Mouse (Mus musculus): ENCODE results near the gene Higd1a. TPM values are rescaled to one million over a fixed set of nuclear protein-coding genes. Genes with fewer than 3 reads are reported as not detected.

Gene Higd1a
- polyA plus RNA-seq, 1 experiment from 2014 or later = 113 TPM

GRCm38 (mm10) chr9:121898245-121898644 lies 40.1 kb upstream of the Higd1a start, which contains the start of gene Ackr2:
Gene Ackr2, plus strand, starts transcription at chr9:121898355.
- H3K27me3 ChIP-seq = no peaks in the 10 kb centered on the region
- H3K9me3 ChIP-seq (replicated peaks) = no peaks in the 10 kb centered on the region
- no peaks in the 10 kb centered on the region; the same call in 1 of the 2 replicates for H3K4me1 ChIP-seq (replicated peaks)
- no peak within 1 kb of the TSS for H3K4me2 ChIP-seq
- H3K27ac ChIP-seq = no peak within 1 kb of the TSS
- H3K36me3 ChIP-seq = no peaks in the 10 kb centered on the region
- WGBS (ENCODE audit: insufficient replicate concordance) = 66% methylated on average over 9 of the region's 9 CpGs
- H3K9ac ChIP-seq = no peak within 1 kb of the TSS
- ATAC-seq (ENCODE audit: low read depth) = no peak
- H3K4me3 ChIP-seq (replicated peaks) = no peak within 1 kb of the TSS
- no peak for DNase-seq

DNA sequence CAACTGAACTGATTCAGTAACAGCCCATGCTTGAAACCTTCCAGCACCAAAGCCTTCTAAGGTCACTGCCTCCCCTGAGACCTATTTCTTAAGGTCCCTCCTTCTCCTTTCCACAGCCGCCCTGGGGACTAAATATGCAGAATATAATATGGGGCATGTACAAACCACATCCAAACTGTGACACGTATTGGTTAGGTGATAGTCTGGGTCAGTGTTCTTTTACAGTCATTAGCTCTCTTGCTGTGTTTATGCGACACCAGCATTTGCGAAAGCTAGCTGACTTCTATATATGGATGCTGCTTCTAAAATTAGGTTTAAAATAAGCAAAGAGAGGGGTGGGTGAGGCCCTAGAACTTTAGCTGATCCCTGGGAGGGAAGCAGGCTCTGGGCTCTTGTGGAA lies 38.7 kb upstream of the Higd1a start:
- ATAC-seq (ENCODE audit: low read depth) = no peak
- Histone ChIP-seq H3K27ac (no peak overlapping the region), H3K4me2 (no peak overlapping the region), H3K4me3 (replicated peaks) (no peak overlapping the region), H3K4me1 (replicated peaks) (no peaks in the 10 kb centered on the region; the same call in 1 of the 2 replicates), H3K27me3 (no peaks in the 10 kb centered on the region), H3K36me3 (no peaks in the 10 kb centered on the region), H3K9me3 (replicated peaks) (no peaks in the 10 kb centered on the region), H3K9ac (no peak overlapping the region)
- WGBS (ENCODE audit: insufficient replicate concordance) = 56% methylated on average over 4 of the region's 4 CpGs
- DNase-seq = no peak

DNA sequence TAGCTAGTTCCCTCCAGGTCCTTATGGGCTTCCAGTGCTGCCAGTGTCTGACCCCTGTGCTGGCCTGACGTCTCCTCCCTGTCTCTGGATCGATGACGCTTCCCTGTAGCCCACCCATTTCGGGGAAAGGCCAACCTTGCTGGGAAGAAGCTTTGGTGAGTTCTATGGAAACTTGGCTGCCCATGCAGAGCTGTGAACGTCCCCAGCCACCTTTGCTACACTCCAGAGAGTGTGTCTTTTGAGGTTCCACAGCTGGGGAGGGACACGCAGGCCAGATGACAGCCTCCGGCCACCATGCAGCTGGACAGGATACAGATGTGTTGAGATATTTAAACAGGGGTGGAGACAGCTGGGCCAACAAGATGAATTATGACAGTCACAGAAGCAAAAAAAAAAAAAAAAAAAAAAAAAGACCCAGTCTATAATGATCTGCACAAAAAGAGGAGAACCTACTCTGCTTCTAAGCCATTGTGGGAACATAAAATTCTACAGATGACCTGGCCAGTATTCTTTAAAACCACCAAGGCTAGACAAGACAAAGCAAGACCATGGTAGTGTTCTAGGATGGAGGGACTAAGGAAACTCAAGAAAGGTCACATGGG lies 37.3 kb upstream of the Higd1a start:
- ATAC-seq (ENCODE audit: low read depth) (no peak), DNase-seq (no peak)
- H3K9ac ChIP-seq = no peak overlapping the region
- H3K4me2 ChIP-seq = no peak overlapping the region
- H3K4me1 ChIP-seq (replicated peaks) = peaks cover 6% of the 10 kb centered on the region
- no peaks in the 10 kb centered on the region for H3K9me3 ChIP-seq (replicated peaks)
- no peak overlapping the region for H3K4me3 ChIP-seq (replicated peaks)
- H3K27me3 ChIP-seq = no peaks in the 10 kb centered on the region
- no peak overlapping the region for H3K27ac ChIP-seq
- H3K36me3 ChIP-seq = no peaks in the 10 kb centered on the region
- 43% methylated on average over 7 of the region's 7 CpGs for WGBS (ENCODE audit: insufficient replicate concordance)

GRCm38 (mm10) chr9:121894447-121894846 lies 36.3 kb upstream of the Higd1a start:
- Histone ChIP-seq H3K4me3 (replicated peaks) (no peak overlapping the region), H3K27ac (no peak overlapping the region), H3K4me2 (no peak overlapping the region), H3K36me3 (no peaks in the 10 kb centered on the region), H3K4me1 (replicated peaks) (peaks cover 12% of the 10 kb centered on the region), H3K9me3 (replicated peaks) (no peaks in the 10 kb centered on the region), H3K9ac (no peak overlapping the region), H3K27me3 (no peaks in the 10 kb centered on the region)
- DNase-seq (no peak), ATAC-seq (ENCODE audit: low read depth) (no peak)
- 60% methylated on average over 7 of the region's 7 CpGs for WGBS (ENCODE audit: insufficient replicate concordance)

GRCm38 (mm10) chr9:121892057-121892687 lies 34.0 kb upstream of the Higd1a start:
- Histone ChIP-seq H3K9ac (no peak overlapping the region), H3K27ac (no peak overlapping the region), H3K4me3 (replicated peaks) (no peak overlapping the region), H3K9me3 (replicated peaks) (no peaks in the 10 kb centered on the region), H3K27me3 (no peaks in the 10 kb centered on the region), H3K36me3 (no peaks in the 10 kb centered on the region), H3K4me1 (replicated peaks) (peaks cover 12% of the 10 kb centered on the region), H3K4me2 (no peak overlapping the region)
- ATAC-seq (ENCODE audit: low read depth) (no peak), DNase-seq (no peak)
- WGBS (ENCODE audit: insufficient replicate concordance) = 76% methylated on average over 12 of the region's 12 CpGs

- Histone ChIP-seq H3K27ac (no peak overlapping the region), H3K4me2 (no peak overlapping the region), H3K4me3 (replicated peaks) (no peak overlapping the region), H3K9me3 (replicated peaks) (no peaks in the 10 kb centered on the region), H3K4me1 (replicated peaks) (peaks cover 12% of the 10 kb centered on the region), H3K36me3 (no peaks in the 10 kb centered on the region), H3K27me3 (no peaks in the 10 kb centered on the region), H3K9ac (no peak overlapping the region)
- DNase-seq (no peak), ATAC-seq (ENCODE audit: low read depth) (no peak)
- 74% methylated on average over 9 of the region's 9 CpGs for WGBS (ENCODE audit: insufficient replicate concordance)
Observed at GRCm38 (mm10) chr9:121891301-121891700, 33.1 kb upstream of the Higd1a start.

GRCm38 (mm10) chr9:121890441-121890941 lies 32.3 kb upstream of the Higd1a start:
- ATAC-seq (ENCODE audit: low read depth) (no peak), DNase-seq (no peak)
- no peak overlapping the region for H3K27ac ChIP-seq
- peaks cover 12% of the 10 kb centered on the region for H3K4me1 ChIP-seq (replicated peaks)
- no peak overlapping the region for H3K4me3 ChIP-seq (replicated peaks)
- 24% methylated on average over 18 of the region's 18 CpGs for WGBS (ENCODE audit: insufficient replicate concordance)
- H3K4me2 ChIP-seq = 0 out of 2 replicates have a peak overlapping the region, but pooled peaks have one; percentile 17
- H3K9me3 ChIP-seq (replicated peaks) = no peaks in the 10 kb centered on the region
- no peaks in the 10 kb centered on the region for H3K36me3 ChIP-seq
- no peak overlapping the region for H3K9ac ChIP-seq
- H3K27me3 ChIP-seq = no peaks in the 10 kb centered on the region

GRCm38 (mm10) chr9:121889927-121890440 lies 31.8 kb upstream of the Higd1a start:
- no peak overlapping the region for H3K4me2 ChIP-seq
- H3K36me3 ChIP-seq = no peaks in the 10 kb centered on the region
- DNase-seq = no peak

DNA sequence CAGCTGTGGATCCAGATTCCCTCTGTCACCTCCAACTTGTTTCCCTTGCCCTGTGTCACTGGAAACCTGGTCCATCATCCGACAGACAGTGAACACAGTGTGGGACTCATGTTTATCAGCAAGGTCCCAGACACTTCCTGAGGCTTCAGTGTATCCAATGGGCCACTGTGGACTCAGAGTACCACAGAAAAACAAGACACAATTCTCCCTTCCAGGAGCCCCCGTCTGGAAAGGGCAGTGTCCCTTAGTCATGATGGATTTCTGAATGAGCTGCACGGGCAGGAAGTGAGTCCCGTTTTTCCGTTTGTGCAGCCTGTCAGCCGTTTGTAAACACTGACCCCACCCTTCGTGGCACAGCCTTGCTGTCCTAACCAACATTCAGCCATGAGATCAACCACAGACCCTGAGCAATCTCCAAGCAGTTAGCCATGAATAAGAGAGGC lies 23.9 kb upstream of the Higd1a start:
- no peak overlapping the region for H3K4me2 ChIP-seq
- H3K36me3 ChIP-seq = no peaks in the 10 kb centered on the region
- no peak overlapping the region for H3K9ac ChIP-seq
- ATAC-seq (ENCODE audit: low read depth) (peak; percentile 68), DNase-seq (no peak)
- H3K27ac ChIP-seq = no peak overlapping the region
- H3K4me3 ChIP-seq (replicated peaks) = no peak overlapping the region
- peaks cover 13% of the 10 kb centered on the region for H3K4me1 ChIP-seq (replicated peaks)
- 9% methylated on average over 7 of the region's 7 CpGs for WGBS (ENCODE audit: insufficient replicate concordance)
- no peaks in the 10 kb centered on the region for H3K27me3 ChIP-seq
- no peaks in the 10 kb centered on the region for H3K9me3 ChIP-seq (replicated peaks)

More at GRCm38 (mm10) chr9:121889927-121890440, 31.8 kb upstream of the Higd1a start:
- no peak overlapping the region for H3K9ac ChIP-seq
- ATAC-seq (ENCODE audit: low read depth) = no peak
- H3K4me3 ChIP-seq (replicated peaks) = no peak overlapping the region
- peaks cover 12% of the 10 kb centered on the region for H3K4me1 ChIP-seq (replicated peaks)
- no peaks in the 10 kb centered on the region for H3K27me3 ChIP-seq
- WGBS (ENCODE audit: insufficient replicate concordance) = 57% methylated on average over 4 of the region's 4 CpGs
- no peaks in the 10 kb centered on the region for H3K9me3 ChIP-seq (replicated peaks)
- H3K27ac ChIP-seq = no peak overlapping the region

GRCm38 (mm10) chr9:121881301-121881700 lies 23.1 kb upstream of the Higd1a start:
- 57% methylated on average over 6 of the region's 6 CpGs for WGBS (ENCODE audit: insufficient replicate concordance)
- H3K9me3 ChIP-seq (replicated peaks) = no peaks in the 10 kb centered on the region
- H3K27me3 ChIP-seq = no peaks in the 10 kb centered on the region
- H3K9ac ChIP-seq = no peak overlapping the region
- no peak overlapping the region for H3K4me2 ChIP-seq
- DNase-seq = no peak
- H3K27ac ChIP-seq = no peak overlapping the region
- H3K36me3 ChIP-seq = no peaks in the 10 kb centered on the region
- H3K4me3 ChIP-seq (replicated peaks) = no peak overlapping the region
- H3K4me1 ChIP-seq (replicated peaks) = peaks cover 13% of the 10 kb centered on the region
- no peak for ATAC-seq (ENCODE audit: low read depth)

DNA sequence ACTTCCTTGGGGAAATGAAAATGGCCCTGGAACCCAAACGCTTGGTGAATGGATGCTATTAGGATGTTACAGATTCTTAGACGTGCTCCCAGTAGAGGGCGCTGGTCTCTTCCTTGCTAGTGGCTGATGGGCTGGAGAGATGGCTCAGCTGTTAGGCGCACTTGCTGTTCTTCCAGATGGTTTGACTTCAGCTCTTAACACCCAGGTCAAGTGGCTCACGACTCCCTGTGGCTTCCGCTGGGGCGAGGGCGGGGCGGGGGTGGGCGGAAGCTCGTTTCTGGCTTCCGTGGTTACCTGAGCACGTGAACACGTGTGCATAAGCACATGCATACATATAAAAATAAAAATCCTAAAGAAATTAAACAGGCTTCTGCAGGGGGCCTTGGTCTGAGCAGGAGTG lies 22.7 kb upstream of the Higd1a start:
- 20% methylated on average over 14 of the region's 14 CpGs for WGBS (ENCODE audit: insufficient replicate concordance)
- H3K27me3 ChIP-seq = no peaks in the 10 kb centered on the region
- H3K4me2 ChIP-seq = no peak overlapping the region
- no peak; the same call in 1 of the 2 replicates for ATAC-seq (ENCODE audit: low read depth)
- no peaks in the 10 kb centered on the region for H3K36me3 ChIP-seq
- no peak overlapping the region for H3K4me3 ChIP-seq (replicated peaks)
- H3K4me1 ChIP-seq (replicated peaks) = peaks cover 13% of the 10 kb centered on the region
- no peak overlapping the region for H3K9ac ChIP-seq
- peak; percentile 32 for DNase-seq
- no peak overlapping the region for H3K27ac ChIP-seq
- no peaks in the 10 kb centered on the region for H3K9me3 ChIP-seq (replicated peaks)

Data from liver, embryonic 13.5 days (tissue).